Mouse (Mus musculus): ENCODE measurements around the gene Mlh3.
A peak's percentile ranks its signal among the peaks of the same experiment; 100 is the strongest.
"Not testable (repeated sequence)": the region's sequence is repeated elsewhere in the genome, so short reads cannot be mapped to it uniquely, and the experiment has no call there.

The Mlh3 gene

GRCm38 (mm10) chr12:85270319-85270718, at the start of gene Mlh3:
TSS of gene Mlh3 (minus strand) at chr12:85270599.
- peak; percentile 85 for DNase-seq

- no peak for DNase-seq
These were observed 38.3 kb upstream of the Mlh3 start for GRCm38 (mm10) chr12:85308651-85309050.

GRCm38 (mm10) chr12:85305247-85305892, 35.0 kb upstream of the Mlh3 start:
- peak; percentile 84 for DNase-seq

- DNase-seq, result peak; percentile 18
These were observed 34.3 kb upstream of the Mlh3 start for GRCm38 (mm10) chr12:85304725-85305124.

GRCm38 (mm10) chr12:85303256-85303655, 32.9 kb upstream of the Mlh3 start:
- DNase-seq, result no peak

- DNase-seq, result no peak
These were observed 28.4 kb upstream of the Mlh3 start for GRCm38 (mm10) chr12:85298835-85299180.

GRCm38 (mm10) chr12:85298127-85298834, 27.9 kb upstream of the Mlh3 start:
- no peak for DNase-seq

GRCm38 (mm10) chr12:85297345-85297997, 27.1 kb upstream of the Mlh3 start:
- no peak for DNase-seq

GRCm38 (mm10) chr12:85296915-85297314, 26.5 kb upstream of the Mlh3 start:
- DNase-seq, result no peak

GRCm38 (mm10) chr12:85295506-85295905, 25.1 kb upstream of the Mlh3 start:
- DNase-seq, result no peak

GRCm38 (mm10) chr12:85292906-85293305, 22.5 kb upstream of the Mlh3 start:
- DNase-seq, result no peak

GRCm38 (mm10) chr12:85292288-85292687, 21.9 kb upstream of the Mlh3 start:
- no peak for DNase-seq

GRCm38 (mm10) chr12:85291541-85291940, 21.1 kb upstream of the Mlh3 start:
- no peak for DNase-seq

GRCm38 (mm10) chr12:85290633-85291032, 20.2 kb upstream of the Mlh3 start:
- DNase-seq, result no peak

- DNase-seq, result no peak
These were observed 19.0 kb upstream of the Mlh3 start for GRCm38 (mm10) chr12:85289157-85290000.

GRCm38 (mm10) chr12:85288486-85289156, 18.2 kb upstream of the Mlh3 start, which contains the start of gene Zc2hc1c:
TSS of gene Zc2hc1c (plus strand) at chr12:85288591.
- DNase-seq, result peak; percentile 29

GRCm38 (mm10) chr12:85287809-85288485, 17.5 kb upstream of the Mlh3 start, which contains the start of gene Acyp1:
TSS of gene Acyp1 (minus strand) at chr12:85288438.
- no peak for DNase-seq

- peak; percentile 50 for DNase-seq
These were observed 16.5 kb upstream of the Mlh3 start for GRCm38 (mm10) chr12:85286941-85287340.

GRCm38 (mm10) chr12:85284996-85285395, 14.6 kb upstream of the Mlh3 start:
- DNase-seq, result no peak

- no peak for DNase-seq
These were observed 13.9 kb upstream of the Mlh3 start for GRCm38 (mm10) chr12:85284331-85284730.

GRCm38 (mm10) chr12:85281756-85282155, 11.4 kb upstream of the Mlh3 start:
- not testable (repeated sequence) for DNase-seq
